Comparison of ENCODE assay signal across 23 mouse cellular contexts in genomic region chr4:128753571-128753970, GRCm38 (mm10). TPM values are rescaled to one million over a fixed set of nuclear protein-coding genes. Genes with fewer than 3 reads are reported as not detected.
A peak's percentile ranks its signal among the peaks of the same experiment; 100 is the strongest.
DNase-seq lines count a peak whose midpoint lies in the region; ATAC-seq and TF ChIP-seq lines count a peak whose summit lies in the region.
"Had no signal": no experiment of that assay in that cellular context is flagged by ENCODE, and none has a peak within 500 bp of the region (broad histone marks: within the 10 kb centered on the region; RNA-seq: fewer than 3 reads in every experiment).

No protein-coding gene starts in this region.

- peaks cover 66% of the 10 kb centered on the region for H3K36me3 ChIP-seq in forebrain, embryonic 15.5 days
- H3K36me3 ChIP-seq in forebrain, postnatal 0 days (ENCODE audit: insufficient read depth) = peaks cover 54% of the 10 kb centered on the region
- H3K36me3 ChIP-seq in intestine, postnatal 0 days (ENCODE audit: control insufficient read depth, insufficient read depth) = peaks cover 53% of the 10 kb centered on the region
- H3K36me3 ChIP-seq in intestine, embryonic 16.5 days (ENCODE audit: control insufficient read depth, insufficient read depth, low read length) = peaks cover 31% of the 10 kb centered on the region

- TF ChIP-seq CTCF in forebrain, postnatal 0 days (IDR thresholded peaks at IDR 0.05; ENCODE audit: low read depth) = no peak
- TF ChIP-seq CTCF in intestine, postnatal 0 days (IDR thresholded peaks at IDR 0.05; ENCODE audit: low read depth) = no peak

- H3K27ac ChIP-seq in forebrain, embryonic 15.5 days (replicated peaks) = 0 out of 2 replicates have a peak overlapping the region, but pooled peaks have one; percentile 3
- H3K27ac ChIP-seq in forebrain, postnatal 0 days (ENCODE audit: low read depth, low read length) = no peak overlapping the region
- H3K27ac ChIP-seq in intestine, postnatal 0 days (ENCODE audit: low read depth, low read length) = 0 out of 2 replicates have a peak overlapping the region, but pooled peaks have one; percentile 7
- no peak overlapping the region for H3K27ac ChIP-seq in intestine, embryonic 16.5 days (ENCODE audit: low read length)
- H3K27ac ChIP-seq: embryonic facial prominence, embryonic 13.5 days; heart, adult 2 months; heart, embryonic 15.5 days; hindbrain, embryonic 15.5 days had no signal

- peak; percentile 3 for DNase-seq in adrenal gland, postnatal 14 days
- DNase-seq in adrenal gland, adult 2 months = no peak
- no peak for DNase-seq in forebrain, postnatal 0 days
- peak; percentile 8 for DNase-seq in urinary bladder, postnatal 10 days (ENCODE audit: low spot score)
- DNase-seq in urinary bladder, postnatal 25 days (ENCODE audit: low spot score) = no peak
- DNase-seq: adrenal gland, postnatal 25 days; B cell, adult 2 months; cerebellum, adult 18-20 months; cerebellum, adult 9-11 months; cerebellum, postnatal 36 days; gastrocnemius, postnatal 10 days; heart, adult 2 months; heart, postnatal 14 days; kidney, adult 11 months had no signal

- no peak overlapping the region for H3K4me3 ChIP-seq in forebrain, embryonic 15.5 days
- no peak overlapping the region for H3K4me3 ChIP-seq in forebrain, postnatal 0 days (ENCODE audit: low read depth, low read length)
- no peak overlapping the region for H3K4me3 ChIP-seq in intestine, postnatal 0 days (ENCODE audit: low read depth, low read length)
- no peak overlapping the region for H3K4me3 ChIP-seq in intestine, embryonic 16.5 days (ENCODE audit: low read length)
- H3K4me3 ChIP-seq: embryonic facial prominence, embryonic 13.5 days; heart, adult 2 months; heart, embryonic 15.5 days; hindbrain, embryonic 15.5 days had no signal

- no peak overlapping the region for H3K9ac ChIP-seq in forebrain, embryonic 15.5 days (replicated peaks)
- H3K9ac ChIP-seq in forebrain, postnatal 0 days = no peak overlapping the region
- H3K9ac ChIP-seq in intestine, postnatal 0 days (ENCODE audit: low read depth, low read length) = no peak overlapping the region
- no peak overlapping the region for H3K9ac ChIP-seq in intestine, embryonic 16.5 days (ENCODE audit: low read depth, low read length)
- H3K9ac ChIP-seq: embryonic facial prominence, embryonic 13.5 days; heart, embryonic 15.5 days; hindbrain, embryonic 15.5 days had no signal

- no peaks in the 10 kb centered on the region for H3K9me3 ChIP-seq in forebrain, embryonic 15.5 days
- H3K9me3 ChIP-seq in forebrain, postnatal 0 days (ENCODE audit: low read length) = no peaks in the 10 kb centered on the region
- H3K9me3 ChIP-seq in intestine, postnatal 0 days (ENCODE audit: control insufficient read depth) = no peaks in the 10 kb centered on the region
- H3K9me3 ChIP-seq in intestine, embryonic 16.5 days (ENCODE audit: control insufficient read depth, low read length) = no peaks in the 10 kb centered on the region
- H3K9me3 ChIP-seq: embryonic facial prominence, embryonic 13.5 days; G1E; heart, embryonic 15.5 days; hindbrain, embryonic 15.5 days had no signal

- no peak overlapping the region for H3K4me2 ChIP-seq in forebrain, embryonic 15.5 days (replicated peaks)
- H3K4me2 ChIP-seq in forebrain, postnatal 0 days (ENCODE audit: low read depth) = no peak overlapping the region
- H3K4me2 ChIP-seq in intestine, postnatal 0 days (replicated peaks; ENCODE audit: low read depth) = no peak overlapping the region
- no peak overlapping the region for H3K4me2 ChIP-seq in intestine, embryonic 16.5 days (ENCODE audit: low read depth, low read length)
- H3K4me2 ChIP-seq: embryonic facial prominence, embryonic 13.5 days; heart, embryonic 11.5 days; heart, embryonic 15.5 days; hindbrain, embryonic 15.5 days had no signal

- WGBS in forebrain, embryonic 15.5 days = 90% methylated on average over 7 of the region's 7 CpGs
- WGBS in forebrain, postnatal 0 days = 87% methylated on average over 7 of the region's 7 CpGs
- 89% methylated on average over 7 of the region's 7 CpGs for WGBS in intestine, postnatal 0 days
- WGBS in intestine, embryonic 16.5 days = 93% methylated on average over 7 of the region's 7 CpGs

- no peaks in the 10 kb centered on the region for H3K27me3 ChIP-seq in forebrain, embryonic 15.5 days
- H3K27me3 ChIP-seq in forebrain, postnatal 0 days (ENCODE audit: insufficient read depth, low read length) = no peaks in the 10 kb centered on the region
- H3K27me3 ChIP-seq in intestine, postnatal 0 days (replicated peaks; ENCODE audit: control insufficient read depth, insufficient read depth, low read length) = no peaks in the 10 kb centered on the region
- no peaks in the 10 kb centered on the region for H3K27me3 ChIP-seq in intestine, embryonic 16.5 days (replicated peaks; ENCODE audit: control insufficient read depth, insufficient read depth, low read length)
- H3K27me3 ChIP-seq: embryonic facial prominence, embryonic 13.5 days; heart, embryonic 15.5 days; hindbrain, embryonic 15.5 days had no signal

- no peaks in the 10 kb centered on the region for H3K4me1 ChIP-seq in forebrain, embryonic 15.5 days
- no peaks in the 10 kb centered on the region for H3K4me1 ChIP-seq in forebrain, postnatal 0 days (ENCODE audit: insufficient read depth)
- no peaks in the 10 kb centered on the region for H3K4me1 ChIP-seq in intestine, postnatal 0 days (replicated peaks; ENCODE audit: control insufficient read depth, insufficient read depth, low read length)
- H3K4me1 ChIP-seq in intestine, embryonic 16.5 days (ENCODE audit: control insufficient read depth, insufficient read depth, low read length) = no peaks in the 10 kb centered on the region
- H3K4me1 ChIP-seq: hindbrain, embryonic 15.5 days had no signal

- ATAC-seq in forebrain, embryonic 15.5 days (replicated peaks) = no peak
- no peak for ATAC-seq in forebrain, postnatal 0 days
- no peak for ATAC-seq in intestine, postnatal 0 days
- no peak for ATAC-seq in intestine, embryonic 16.5 days
- ATAC-seq: CD4-positive, CD25-positive, alpha-beta regulatory T cell, adult 4 months had no signal

RNA-seq across cellular contexts. Expression of gene A3galt2, which starts 1.6 kb away (rescaled TPM):
- 0.26 TPM in 2 replicates for total RNA-seq in adrenal gland, postnatal 14 days (2021)
- total RNA-seq in adrenal gland, adult 2 months (2021) = under 1 TPM; 0.20 to 0.21 TPM
- 0.51 and 0.60 TPM in 2 replicates for polyA plus RNA-seq in adrenal gland, adult 2 months (2012; rRNA removed)
- 0.45 and 0.61 TPM in 2 replicates for polyA plus RNA-seq in forebrain, embryonic 15.5 days (2015; fragmentation: Nextera tagmentation; extraction: Ambion mirVana)
- total RNA-seq in forebrain, postnatal 0 days (2014; rRNA removed) = 0.52 and 0.92 TPM in 2 replicates
- polyA plus RNA-seq in forebrain, postnatal 0 days (2015; fragmentation: Nextera tagmentation; extraction: Ambion mirVana) = 0.05 and 0.16 TPM in 2 replicates
- polyA plus RNA-seq in intestine, postnatal 0 days (2015; fragmentation: Nextera tagmentation; extraction: Ambion mirVana) = not detected in 2 replicates
- 0.07 and 0.09 TPM in 2 replicates for polyA plus RNA-seq in intestine, embryonic 16.5 days (2015; fragmentation: Nextera tagmentation; extraction: Ambion mirVana)
- polyA plus RNA-seq: G1E; heart, embryonic 15.5 days had no signal

RNA-seq across cellular contexts. Expression of gene Zfp362, which starts 52.3 kb away (rescaled TPM):
- total RNA-seq in adrenal gland, postnatal 14 days (2021) = 32.2 and 39.1 TPM in 2 replicates
- total RNA-seq in adrenal gland, adult 2 months (2021) = 10 to 100 TPM; 21.2 to 28.2 TPM
- polyA plus RNA-seq in adrenal gland, adult 2 months (2012; rRNA removed) = 57.7 and 66.7 TPM in 2 replicates
- 45.5 and 51.3 TPM in 2 replicates for polyA plus RNA-seq in forebrain, embryonic 15.5 days (2015; fragmentation: Nextera tagmentation; extraction: Ambion mirVana)
- 23.2 and 26.9 TPM in 2 replicates for total RNA-seq in forebrain, postnatal 0 days (2014; rRNA removed)
- polyA plus RNA-seq in forebrain, postnatal 0 days (2015; fragmentation: Nextera tagmentation; extraction: Ambion mirVana) = 26.6 and 29.8 TPM in 2 replicates
- polyA plus RNA-seq in intestine, postnatal 0 days (2015; fragmentation: Nextera tagmentation; extraction: Ambion mirVana) = 12.6 and 12.9 TPM in 2 replicates
- 20.1 and 20.3 TPM in 2 replicates for polyA plus RNA-seq in intestine, embryonic 16.5 days (2015; fragmentation: Nextera tagmentation; extraction: Ambion mirVana)

Comparison
In these comparisons a context has a peak if more than half of its experiments do, and no peak if none do; other contexts are left out.
1. DNase-seq: peak in adrenal gland, postnatal 14 days (single experiment) and urinary bladder, postnatal 10 days (single experiment); none in adrenal gland, adult 2 months (single experiment), forebrain, postnatal 0 days (single experiment) and urinary bladder, postnatal 25 days (single experiment).
2. H3K27ac ChIP-seq: peak in forebrain, embryonic 15.5 days (single experiment) and intestine, postnatal 0 days (single experiment); none in forebrain, postnatal 0 days (single experiment) and intestine, embryonic 16.5 days (single experiment).